Mouse (Mus musculus) ES-CJ7 (cell line): ENCODE data around the gene Pafah1b3.
"Not testable (repeated sequence)": the region's sequence is repeated elsewhere in the genome, so short reads cannot be mapped to it uniquely, and the experiment has no call there.

Experiments
- DNase-seq: peaks from one replicate; pipeline ENCODE4 v3.0.0; 2011; ENCODE audit warnings: low read depth, low spot score

The Pafah1b3 gene

DNA sequence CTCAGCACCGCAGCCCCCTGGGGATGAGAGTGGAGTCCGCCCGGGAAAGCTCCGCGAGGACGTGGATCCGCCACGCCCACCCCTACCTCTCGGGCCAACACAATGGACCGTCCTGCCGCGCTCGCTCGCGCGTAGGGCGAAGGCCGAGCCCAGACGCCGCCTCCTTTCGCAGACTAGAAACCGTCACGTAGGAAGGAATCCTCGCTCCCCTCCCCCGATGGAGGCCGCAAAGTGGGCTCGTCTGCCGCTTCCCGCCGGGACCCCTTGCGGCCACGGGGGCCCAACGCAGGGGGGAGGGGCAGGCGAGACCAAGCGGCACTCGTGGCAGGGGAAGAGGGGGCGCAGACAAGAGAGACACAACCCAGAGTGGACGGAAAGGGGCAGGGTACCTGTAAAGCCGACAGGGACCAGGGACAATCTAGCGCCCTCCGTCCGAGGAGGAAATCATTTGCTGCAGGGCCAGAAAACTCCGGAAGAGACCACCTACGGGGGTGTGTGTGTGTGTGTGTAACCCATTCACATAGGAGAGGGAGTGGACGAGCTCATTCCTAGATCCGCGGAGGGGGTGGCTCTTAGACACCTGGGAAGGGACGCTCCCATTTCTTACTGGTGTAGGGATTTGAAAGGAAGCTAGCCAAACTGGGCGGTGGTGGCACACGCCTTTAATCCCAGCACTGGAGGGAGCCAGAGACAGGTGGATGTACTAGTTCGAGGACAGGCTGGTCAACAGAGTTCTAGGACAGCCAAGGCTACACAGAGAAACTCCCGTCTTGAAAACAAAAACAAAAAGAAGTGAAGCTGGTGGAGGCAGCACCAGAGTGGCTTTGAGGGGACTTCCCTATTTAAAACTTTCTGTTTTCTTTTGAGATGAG, at the start of gene Pafah1b3:
Gene Pafah1b3 (minus strand): TSS at position 533 of the 872 bp plus-strand sequence.
- peak; percentile 100 for DNase-seq

DNA sequence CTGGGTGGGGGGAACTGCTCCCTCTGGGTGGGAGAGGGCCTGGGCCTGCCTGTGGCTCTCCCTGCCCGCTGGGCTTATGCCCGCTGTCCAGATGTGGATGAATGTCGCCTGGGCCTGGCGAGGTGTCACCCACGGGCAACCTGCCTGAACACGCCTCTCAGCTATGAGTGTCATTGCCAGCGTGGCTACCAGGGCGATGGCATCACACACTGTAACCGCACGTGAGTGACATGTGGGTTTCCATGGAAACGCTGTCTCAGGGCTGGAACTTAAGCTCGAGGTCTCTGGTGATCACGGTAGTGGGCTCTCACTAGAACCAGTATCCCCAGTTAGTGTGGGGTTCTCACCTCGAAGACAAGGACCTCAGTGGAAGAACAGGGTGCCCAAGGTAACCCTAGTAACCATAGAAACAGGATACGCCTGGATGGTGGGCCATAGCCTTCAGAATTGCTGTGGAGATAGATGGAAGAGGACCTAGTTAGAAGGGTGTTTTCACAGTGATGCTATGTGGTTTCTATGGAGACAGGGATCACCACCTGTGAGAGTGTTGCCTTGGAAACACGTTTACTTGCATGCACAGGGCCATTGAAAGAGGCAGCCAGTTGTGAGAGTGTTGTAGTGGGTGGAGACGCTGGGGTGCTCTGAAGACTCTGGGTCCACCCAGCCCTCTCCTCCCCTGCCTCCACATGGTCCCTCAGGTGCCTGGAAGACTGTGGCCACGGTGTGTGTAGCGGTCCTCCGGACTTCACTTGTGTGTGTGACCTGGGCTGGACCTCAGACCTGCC, 43.4 kb upstream of the Pafah1b3 start:
- no peak for DNase-seq

- no peak for DNase-seq
These were observed 41.5 kb upstream of the Pafah1b3 start for GRCm38 (mm10) chr7:25339329-25339728.

DNA sequence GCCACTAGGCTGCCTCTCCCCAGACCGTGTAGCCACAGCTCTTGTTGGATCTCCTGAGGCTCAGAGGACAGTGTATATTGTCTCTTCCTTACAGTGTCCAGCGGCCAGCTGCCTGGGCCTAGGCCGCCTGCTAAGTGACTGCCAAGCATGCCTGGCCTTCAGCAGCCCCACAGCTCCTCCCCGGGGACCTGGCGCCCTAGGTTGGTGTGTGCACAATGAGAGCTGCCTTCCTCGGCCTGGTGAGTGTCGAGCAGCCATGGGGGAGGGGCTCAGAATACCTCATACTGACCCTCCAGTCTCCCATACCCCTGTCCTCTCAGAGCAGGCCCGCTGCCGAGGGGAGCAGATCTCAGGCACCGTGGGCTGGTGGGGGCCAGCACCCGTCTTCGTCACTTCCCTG, 36.7 kb upstream of the Pafah1b3 start:
- DNase-seq, result no peak

DNA sequence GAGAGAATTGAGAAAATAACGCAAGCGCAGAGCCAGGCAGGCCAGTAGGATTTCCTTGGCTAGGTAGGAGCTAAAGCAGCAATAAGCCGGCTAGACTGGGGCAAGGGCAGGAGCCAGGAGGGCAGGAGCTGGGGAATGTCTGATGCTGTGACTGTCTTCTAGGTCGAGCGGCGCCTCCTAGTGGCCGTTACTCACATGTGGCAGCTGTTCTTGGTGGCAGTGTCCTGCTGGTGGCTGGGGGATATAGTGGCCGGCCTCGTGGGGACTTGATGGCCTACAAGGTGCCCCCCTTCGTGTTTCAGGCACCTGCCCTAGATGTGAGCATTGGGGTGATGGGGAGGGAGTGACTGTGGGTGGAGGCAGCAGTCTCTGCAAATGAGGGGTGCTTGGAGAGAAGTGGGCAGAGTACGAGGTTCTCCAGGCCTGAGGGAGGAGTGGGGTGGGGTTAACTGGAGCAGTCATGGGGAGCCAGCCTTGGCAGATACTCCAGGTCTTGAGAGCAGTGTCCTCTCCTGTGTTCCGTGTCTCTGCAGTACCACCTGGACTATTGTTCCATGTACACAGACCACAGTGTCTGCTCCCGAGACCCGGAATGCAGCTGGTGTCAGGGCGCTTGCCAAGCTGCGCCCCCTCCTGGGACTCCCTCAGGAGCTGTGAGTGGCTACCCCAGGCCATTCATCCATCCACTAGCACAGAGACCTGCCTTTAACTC, 36.0 kb upstream of the Pafah1b3 start:
- DNase-seq, result peak; percentile 86

- no peak for DNase-seq
These were observed 28.4 kb upstream of the Pafah1b3 start for GRCm38 (mm10) chr7:25326233-25326632.

DNA sequence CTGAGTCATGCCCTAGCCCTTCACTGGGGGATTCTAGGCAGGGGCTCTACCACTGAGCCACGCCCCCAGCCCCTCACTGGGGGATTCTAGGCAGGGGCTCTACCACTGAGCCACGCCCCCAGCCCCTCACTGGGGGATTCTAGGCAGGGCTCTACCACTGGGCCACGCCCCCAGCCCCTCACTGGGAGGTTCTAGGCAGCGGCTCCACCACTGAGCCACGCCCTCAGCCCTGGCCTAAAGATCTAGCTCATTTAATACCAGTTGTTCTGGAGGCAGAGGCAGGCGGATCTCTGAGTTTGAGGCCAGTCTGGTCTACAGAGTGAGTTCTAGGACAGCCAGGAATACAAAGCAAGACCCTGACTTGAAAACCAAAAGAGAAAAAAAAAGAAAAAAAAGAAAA, 27.6 kb upstream of the Pafah1b3 start:
- DNase-seq, result not testable (repeated sequence)

DNA sequence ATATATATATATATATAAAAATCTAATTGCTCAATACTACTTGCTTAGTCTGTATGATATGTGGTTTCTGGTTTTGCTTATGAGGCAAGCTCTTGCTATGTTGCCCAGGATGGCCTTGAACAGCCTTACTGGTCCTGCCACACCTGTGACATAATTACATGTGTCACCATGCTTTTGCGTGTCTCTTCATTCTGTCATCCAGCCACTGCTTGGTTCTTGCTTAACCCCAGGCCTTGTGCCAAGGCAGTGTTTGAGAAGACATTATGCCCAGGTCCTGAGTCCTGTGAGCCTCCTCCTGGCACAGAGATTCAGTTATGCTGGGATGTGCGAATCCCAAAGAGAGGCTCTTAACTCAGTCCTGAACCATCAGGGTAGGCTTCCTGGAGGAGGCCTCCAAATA, 25.4 kb upstream of the Pafah1b3 start:
- no peak for DNase-seq

DNA sequence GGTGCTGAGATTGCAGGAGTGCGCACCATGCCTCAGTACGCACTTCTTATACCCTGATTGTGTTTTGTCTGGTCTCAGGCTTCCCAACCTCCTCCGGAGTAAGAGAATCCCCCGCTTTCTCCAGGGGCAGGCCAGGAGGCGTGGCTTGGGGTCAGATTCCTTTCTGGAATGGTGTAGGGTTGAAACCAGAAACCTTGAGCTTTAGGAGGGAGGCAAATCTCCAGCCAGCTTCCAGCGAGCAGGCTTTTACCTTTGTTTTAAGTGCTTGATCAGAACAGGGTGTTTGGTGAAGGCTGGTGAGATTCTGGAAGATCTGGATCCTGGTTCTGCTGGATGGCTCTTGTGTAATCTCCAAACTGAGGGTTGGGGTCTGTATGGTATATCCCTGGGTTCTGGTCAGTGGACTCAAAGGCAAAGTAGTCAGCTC, 24.3 kb upstream of the Pafah1b3 start:
- peak; percentile 89 for DNase-seq

DNA sequence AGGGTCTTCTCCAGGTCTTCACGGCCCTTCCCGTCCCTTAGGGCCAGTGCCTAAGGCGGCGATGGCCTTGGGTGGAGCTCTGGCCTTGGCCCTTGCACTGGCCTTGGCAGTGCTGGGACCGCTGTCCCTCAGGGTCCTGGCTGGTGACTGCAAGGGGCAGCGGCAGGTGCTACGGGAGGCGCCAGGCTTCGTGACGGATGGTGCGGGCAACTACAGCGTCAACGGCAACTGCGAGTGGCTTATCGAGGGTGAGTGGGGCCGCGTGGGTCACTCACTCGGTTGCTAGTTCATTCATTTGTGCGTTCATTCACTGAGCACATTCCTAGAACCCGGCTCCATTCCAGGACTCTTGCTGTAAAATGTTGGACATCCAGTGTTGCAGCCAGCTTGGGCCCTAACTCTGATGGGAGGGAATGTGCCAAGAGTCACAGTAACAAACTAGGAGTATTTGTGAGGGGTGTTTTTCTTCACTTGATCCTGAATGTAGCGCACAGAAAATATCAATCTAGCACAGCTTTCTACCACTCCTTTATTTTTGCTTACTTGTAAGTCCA, 19.7 kb upstream of the Pafah1b3 start:
- DNase-seq, result no peak

GRCm38 (mm10) chr7:25316532-25317445, 19.0 kb upstream of the Pafah1b3 start, which contains the start of gene Megf8:
Megf8 (plus strand) TSS chr7:25317164.
- DNase-seq, result peak; percentile 100

DNA sequence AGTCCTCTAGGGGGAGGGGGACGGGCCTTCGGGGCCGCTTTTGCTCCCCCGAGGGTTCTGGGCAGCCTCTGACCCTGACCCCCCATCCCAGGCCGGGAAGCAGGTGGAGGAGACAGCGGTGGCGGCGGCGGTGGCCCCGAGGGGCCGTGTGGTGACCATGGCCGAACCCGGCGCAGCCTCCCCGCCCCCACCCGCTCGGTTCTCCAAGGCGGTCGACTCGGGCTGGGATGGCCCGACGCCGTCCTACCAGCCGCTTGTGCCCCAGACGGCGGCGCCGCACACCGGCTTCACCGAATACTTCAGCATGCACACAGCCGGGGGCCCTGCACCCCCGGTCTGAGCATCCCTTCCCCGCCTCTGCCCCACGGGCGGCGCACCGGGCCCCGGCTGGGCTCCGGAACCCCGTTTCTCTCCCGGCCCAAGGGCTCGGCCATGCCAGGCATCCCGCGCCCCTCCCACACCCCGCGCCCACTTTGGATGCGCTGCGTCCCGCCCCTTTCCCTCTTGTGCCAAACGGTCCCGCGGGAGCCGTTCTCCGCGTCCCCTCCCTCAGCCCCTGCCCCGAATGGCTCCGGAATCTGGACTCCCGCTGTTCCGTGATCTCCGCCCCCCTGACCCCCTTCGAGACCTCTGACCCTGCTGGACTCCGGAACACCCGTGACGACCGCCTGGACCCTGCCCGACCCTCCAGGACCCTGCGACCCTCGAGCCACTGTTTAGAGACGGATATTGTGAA, 17.7 kb upstream of the Pafah1b3 start:
- peak; percentile 39 for DNase-seq

DNA sequence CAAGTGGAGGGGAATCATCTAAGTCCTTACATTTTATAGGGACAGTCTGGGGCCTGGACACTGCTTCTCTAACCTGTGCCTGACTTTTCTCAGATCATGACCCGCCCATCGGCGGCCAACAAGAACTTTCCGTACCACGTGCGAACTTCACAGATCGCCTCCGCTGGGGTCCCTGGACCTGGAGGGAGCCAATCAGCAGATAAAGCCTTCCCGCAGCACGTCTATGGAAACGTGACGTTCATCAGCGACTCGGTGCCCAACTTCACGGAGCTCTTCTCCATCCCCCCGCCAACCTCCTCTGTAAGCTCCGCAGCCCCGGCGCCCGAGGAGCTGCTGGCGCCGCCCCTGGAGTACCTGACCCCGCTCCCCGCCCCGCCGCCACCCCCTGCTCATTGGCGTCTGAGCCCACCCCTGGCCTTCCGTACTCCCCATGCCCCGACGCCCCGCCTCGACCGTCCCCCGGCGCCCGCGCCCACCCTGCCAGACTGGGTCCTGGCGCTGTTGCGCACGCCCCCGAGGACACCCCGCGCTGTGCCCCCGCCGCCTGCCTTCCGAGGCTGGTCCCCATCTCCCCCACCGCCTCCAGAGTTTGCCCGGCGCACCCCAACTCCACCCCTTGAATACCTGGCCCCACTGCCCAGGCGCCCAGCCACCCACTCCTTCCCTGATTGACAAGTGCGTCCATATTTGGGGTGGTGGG, 17.0 kb upstream of the Pafah1b3 start:
- peak; percentile 61 for DNase-seq

DNA sequence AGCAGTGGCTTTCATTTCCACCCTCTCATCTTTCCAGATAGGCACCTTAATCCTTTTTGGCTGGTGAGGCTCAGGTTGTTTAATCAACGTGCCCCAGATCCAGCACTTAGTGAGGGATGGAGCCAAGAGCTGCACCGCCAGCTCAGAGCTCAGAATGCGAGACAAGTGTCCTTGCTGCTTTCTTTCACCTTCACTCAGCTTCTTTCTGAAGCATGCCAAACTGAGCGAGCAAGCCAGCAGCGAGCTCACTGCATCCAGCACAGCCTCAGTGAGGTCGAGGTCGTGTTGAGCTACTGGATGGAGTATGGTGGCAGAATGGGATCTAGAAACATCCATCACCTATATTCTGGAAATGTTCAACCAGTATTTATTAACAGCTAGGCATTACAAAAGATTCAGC, 15.5 kb upstream of the Pafah1b3 start:
- no peak for DNase-seq

GRCm38 (mm10) chr7:25311193-25311592, 13.4 kb upstream of the Pafah1b3 start:
- DNase-seq, result no peak

GRCm38 (mm10) chr7:25309425-25309824, 11.6 kb upstream of the Pafah1b3 start:
- DNase-seq, result no peak

DNA sequence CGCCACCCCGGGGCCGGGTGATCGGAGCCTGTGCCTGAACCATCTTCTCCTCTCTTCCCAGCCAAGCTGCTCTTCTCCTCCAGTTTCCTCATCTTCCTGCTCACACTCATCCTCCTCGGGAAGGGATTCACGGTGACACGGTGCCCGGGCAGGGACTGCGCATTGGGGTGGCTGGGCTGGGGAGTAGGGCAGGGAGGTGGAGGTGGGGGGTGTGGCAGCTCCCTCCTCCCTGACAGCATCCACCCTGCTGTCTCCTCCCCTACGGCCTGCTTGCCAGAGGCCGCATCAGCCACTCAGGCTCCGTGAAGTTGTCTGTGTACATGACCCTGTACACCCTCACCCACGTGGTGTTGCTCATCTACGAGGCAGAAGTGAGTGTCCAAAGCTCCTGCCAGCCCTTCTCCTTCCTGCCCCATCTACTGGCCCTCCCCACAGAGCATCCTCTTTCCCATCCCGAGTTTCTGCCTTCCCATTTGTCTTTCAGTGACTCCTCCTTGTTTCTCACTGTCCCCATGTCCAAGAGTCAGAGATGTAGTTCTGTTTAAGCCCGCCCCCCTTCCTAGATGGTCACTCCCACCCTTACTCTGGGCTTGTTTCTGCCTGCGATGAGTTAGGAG, 11.0 kb upstream of the Pafah1b3 start:
- no peak for DNase-seq

DNA sequence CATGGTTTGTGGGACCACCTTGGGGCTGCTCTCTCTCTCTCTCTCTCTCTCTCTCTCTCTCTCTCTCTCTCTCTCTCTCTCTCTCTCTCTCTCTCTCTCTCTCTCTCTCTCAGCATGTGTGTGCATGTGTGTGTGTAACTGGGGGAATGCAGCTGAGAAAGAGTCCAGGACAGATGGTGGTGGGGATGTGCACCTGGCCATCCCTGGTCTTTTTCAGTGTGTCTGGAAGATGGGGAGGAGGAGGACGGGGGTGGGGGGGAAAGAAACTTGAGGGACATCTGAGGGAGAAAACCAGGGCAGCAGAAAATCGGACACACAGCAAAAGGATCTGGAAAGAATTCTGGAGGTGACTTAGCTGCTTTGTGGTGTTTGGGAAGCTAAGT, 8.8 kb upstream of the Pafah1b3 start:
- DNase-seq, result no peak
